Mouse (Mus musculus) skeletal muscle tissue, adult 2 months (tissue): Measurements from ENCODE around the gene Slc25a27.

Experiments
- DNase-seq: peaks from one replicate; pipeline ENCODE4 v3.0.0-alpha.2; 2012; ENCODE audit warnings: low read depth, low spot score

Slc25a27 gene

GRCm38 (mm10) chr17:43666576-43667289, at the start of gene Slc25a27:
Gene Slc25a27, minus strand, starts transcription at chr17:43667214.
- DNase-seq: peak; percentile 92

- DNase-seq: no peak
These were observed 49.6 kb upstream of the Slc25a27 start for GRCm38 (mm10) chr17:43716601-43717000.

GRCm38 (mm10) chr17:43714191-43714590, 47.2 kb upstream of the Slc25a27 start:
- no peak for DNase-seq

GRCm38 (mm10) chr17:43711557-43712352, 44.7 kb upstream of the Slc25a27 start:
- DNase-seq: no peak

GRCm38 (mm10) chr17:43707254-43707653, 40.2 kb upstream of the Slc25a27 start:
- DNase-seq: peak; percentile 59

GRCm38 (mm10) chr17:43706749-43707148, 39.7 kb upstream of the Slc25a27 start:
- DNase-seq: no peak

- DNase-seq: no peak
These were observed 37.4 kb upstream of the Slc25a27 start for GRCm38 (mm10) chr17:43704216-43704930.

GRCm38 (mm10) chr17:43701060-43701459, 34.0 kb upstream of the Slc25a27 start:
- peak; percentile 18 for DNase-seq

GRCm38 (mm10) chr17:43698997-43699649, 32.1 kb upstream of the Slc25a27 start:
- DNase-seq: peak; percentile 52

GRCm38 (mm10) chr17:43689591-43689990, 22.6 kb upstream of the Slc25a27 start:
- no peak for DNase-seq

- DNase-seq: peak; percentile 30
These were observed 17.6 kb upstream of the Slc25a27 start for GRCm38 (mm10) chr17:43684638-43685037.

- DNase-seq: no peak
These were observed 17.1 kb upstream of the Slc25a27 start for GRCm38 (mm10) chr17:43684086-43684485.

- no peak for DNase-seq
These were observed 10.3 kb upstream of the Slc25a27 start for GRCm38 (mm10) chr17:43677317-43677716.

- DNase-seq: no peak
These were observed 9.2 kb upstream of the Slc25a27 start for GRCm38 (mm10) chr17:43676241-43676640.

GRCm38 (mm10) chr17:43675228-43675627, 8.2 kb upstream of the Slc25a27 start:
- no peak for DNase-seq

- DNase-seq: no peak
These were observed 4.9 kb upstream of the Slc25a27 start for GRCm38 (mm10) chr17:43671907-43672306.

- DNase-seq: peak; percentile 49
These were observed 2.2 kb upstream of the Slc25a27 start for GRCm38 (mm10) chr17:43669145-43669695.

GRCm38 (mm10) chr17:43667290-43667843, 353 bp upstream of the Slc25a27 start, which contains the start of gene Cyp39a1:
Gene Cyp39a1, plus strand, starts transcription at chr17:43667425.
- DNase-seq: no peak

GRCm38 (mm10) chr17:43651314-43652046, 15.5 kb downstream of the Slc25a27 start:
- no peak for DNase-seq
